Mouse (Mus musculus): ENCODE data around the gene Peak1.

Gene Peak1

DNA sequence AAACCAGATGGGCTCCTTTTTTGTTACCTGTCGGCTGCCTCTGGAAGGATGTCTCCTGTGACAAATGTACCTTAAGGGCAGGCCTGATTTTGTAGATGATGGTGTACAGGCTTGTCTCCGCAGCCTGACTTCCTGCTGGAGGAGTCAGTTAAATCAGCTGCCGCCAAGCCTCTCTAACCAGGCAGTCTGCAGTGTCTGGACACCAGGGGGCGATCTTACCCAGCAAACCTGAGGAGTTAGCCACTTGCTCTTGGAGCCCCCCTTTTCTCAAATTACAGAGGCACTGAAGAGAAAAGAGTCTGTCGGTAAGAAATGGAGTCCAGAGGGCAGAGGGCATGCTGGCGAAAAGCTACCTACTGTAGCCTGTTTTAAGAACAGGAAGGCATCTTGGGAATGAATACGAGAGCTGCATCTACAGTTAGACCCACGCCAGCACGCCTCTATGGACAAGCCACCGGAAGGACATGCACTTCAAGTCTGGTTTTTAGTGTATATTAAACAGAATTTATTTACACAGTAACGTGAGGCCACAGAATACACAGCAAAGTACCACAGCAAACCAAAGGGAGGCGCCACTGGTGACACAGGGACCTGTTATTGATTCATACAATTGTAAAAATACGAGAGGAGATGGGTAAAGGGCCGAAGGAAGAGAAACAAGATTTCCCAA, 217.1 kb downstream of the Peak1 start:
- in situ Hi-C loops (cut with MboI, MseI) = no loop called here

DNA sequence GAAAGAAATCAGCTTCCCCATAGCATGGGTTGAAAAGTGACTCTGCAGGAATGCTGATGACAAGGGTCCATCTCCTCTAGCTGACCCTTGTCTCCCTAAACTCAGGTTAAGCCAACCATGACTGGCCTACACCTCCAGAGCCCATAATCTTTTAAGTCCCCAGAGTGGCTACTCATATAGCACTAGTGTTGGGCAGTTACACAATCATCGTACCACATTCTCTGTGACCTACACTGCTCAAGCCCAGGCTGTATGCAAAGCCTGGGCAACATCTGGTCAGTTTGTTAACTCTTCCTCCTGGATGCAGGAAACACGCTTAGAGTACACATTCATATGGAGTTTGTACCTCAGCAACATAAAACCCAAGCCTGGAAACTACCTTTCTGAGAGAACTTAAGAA, 217.7 kb downstream of the Peak1 start:
- in situ Hi-C loops (cut with MboI, MseI) = no loop called here

DNA sequence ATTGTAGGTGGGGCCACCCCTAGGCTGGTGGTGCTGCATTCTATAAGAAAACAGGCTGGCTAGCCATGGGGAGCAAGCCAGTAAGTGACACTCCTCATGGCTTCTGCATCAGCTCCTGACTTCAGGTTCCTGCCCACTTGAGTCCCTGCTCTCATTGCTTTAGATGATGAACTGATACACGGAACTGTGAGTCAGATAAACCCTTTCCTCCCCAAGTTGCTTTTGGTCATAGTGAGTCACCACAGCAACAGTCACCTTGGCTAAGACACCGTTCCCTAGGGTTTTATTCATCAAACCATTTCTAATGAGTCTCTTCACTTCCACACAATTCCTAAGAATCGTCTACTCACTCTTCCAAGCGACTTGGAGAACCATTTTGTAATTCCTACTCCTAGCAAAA, 220.9 kb downstream of the Peak1 start:
- in situ Hi-C loops (cut with MboI, MseI) = no loop called here

DNA sequence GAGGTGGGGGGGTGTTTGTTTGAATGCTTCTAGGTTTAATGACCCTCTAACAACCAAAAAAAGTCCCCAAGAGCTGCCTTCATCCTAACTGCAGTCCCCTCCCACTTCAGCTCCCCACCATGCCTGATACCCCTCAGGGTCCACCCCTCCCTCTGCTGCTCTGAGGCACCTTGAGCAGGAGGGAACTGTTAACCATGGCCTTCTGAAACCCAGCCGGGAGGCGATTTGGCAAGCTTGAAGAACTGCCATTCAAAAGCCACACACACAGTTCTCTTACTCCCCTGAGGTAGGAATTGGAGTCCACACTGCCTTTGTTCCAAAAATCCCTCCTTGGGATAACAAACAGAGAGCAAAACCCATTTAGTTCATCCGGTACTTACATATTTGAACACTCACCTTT, 222.7 kb downstream of the Peak1 start:
- in situ Hi-C loops (cut with MboI, MseI) = no loop called here

DNA sequence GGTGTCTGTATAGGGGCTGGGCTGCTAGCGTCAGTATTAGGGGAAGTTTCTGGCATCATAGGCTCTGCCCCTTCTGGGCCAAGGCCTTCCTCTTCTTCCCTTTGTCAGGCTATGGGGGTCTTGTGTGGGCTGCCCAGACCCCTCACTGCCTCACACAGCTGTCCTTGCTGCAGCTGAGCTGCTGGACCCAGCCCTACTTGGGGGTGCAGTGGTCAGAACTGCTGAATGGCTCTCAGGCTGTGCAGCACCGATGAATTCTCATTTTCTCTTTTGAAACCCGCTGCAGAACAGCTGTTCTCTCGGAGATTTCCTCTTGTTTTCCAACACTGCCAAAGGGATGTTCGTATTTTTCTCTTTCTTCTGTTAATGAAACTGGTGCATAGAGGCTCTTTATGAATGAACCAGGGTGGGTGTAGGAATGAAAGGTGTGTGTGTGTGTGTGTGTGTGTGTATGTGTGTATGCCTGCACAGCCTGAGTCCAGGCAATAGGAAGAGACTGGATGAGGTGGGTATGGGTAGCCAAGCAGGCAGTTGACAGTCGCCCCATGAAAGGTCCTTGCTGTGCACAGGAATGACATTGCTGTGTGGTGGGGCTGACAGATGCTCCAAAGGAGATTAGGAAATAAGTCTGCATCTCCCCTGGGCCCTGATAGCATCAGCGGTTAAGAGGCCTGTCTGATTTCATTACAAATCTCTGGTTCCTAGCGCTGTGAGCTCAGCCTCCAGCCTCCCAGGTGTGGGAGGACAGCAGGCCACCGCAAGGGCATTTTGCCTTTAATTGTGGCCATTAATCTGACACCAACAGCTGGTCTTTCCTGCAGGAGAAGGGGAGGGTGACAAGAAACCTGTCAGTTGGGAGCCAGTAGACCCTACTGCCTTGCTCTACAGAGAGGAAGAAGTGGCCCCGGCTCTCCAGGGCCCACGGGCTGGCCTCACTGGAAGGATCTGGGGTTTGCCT, 226.1 kb downstream of the Peak1 start:
- in situ Hi-C loops (cut with MboI, MseI) = no loop called here

DNA sequence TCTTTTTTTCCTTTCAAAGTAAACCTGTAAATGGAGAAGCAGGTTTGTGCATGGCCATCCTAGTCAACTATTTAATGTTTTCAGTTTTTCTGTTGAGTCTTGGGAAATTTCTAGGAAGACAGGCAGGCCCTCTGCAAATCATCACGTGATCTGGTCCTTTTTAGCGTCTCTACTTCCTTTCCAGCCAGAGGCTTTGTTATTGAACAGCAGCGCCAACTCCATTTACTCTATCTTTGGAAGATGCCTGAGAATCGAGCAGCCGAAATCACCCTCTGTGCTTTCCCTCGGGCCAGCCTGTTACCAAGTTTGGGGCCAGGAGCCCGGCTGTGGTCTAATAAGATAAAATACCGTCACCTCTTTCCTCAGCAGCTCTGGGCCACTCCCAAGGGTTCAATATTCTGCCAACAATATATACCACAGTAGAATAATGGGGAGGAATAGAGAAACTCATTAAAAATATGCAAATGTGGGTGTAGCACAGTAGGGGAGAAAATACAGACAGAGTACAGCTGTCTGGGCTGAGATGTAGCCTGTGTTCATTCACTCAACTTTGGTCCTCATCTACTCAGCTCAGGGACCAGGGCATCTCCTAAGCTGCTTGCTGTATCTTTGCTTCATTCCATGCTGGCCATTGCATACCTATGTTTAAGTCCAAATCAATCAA, 237.6 kb downstream of the Peak1 start:
- in situ Hi-C loops (cut with MboI, MseI) = no loop called here

DNA sequence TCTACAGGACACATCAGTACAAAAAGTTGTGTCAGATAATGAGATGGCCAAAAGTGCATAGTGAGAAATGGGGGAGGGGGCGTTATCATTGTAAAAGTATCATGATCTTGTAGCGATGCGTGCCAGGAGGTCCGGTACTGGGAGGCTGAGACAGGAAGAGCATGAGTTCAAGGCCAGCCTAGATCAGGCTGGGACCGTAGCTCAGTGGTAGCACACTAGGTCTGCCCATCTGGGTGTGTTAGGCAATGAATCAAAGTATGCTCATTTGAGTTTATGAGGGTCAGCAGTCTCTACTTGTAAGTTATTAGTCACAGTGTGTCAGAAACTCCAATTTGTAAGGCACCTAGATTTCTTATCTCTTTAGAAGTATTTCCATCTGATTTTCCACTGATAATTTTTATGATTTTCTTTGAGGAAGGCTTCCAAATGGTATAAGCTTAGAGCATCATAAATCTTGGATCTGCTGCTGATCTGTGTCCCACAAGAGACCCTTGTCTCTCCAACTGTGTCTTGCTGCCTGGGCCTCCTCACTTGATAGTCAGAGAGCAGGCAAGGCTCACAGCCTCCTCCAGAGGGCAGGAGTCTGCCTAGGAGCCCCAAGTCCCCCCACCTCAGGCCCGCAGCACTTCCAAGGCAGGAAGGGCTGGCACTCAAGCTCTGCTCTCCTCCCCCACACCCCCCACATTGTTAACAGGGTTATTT, 238.3 kb downstream of the Peak1 start:
- in situ Hi-C loops (cut with MboI, MseI) = no loop called here

DNA sequence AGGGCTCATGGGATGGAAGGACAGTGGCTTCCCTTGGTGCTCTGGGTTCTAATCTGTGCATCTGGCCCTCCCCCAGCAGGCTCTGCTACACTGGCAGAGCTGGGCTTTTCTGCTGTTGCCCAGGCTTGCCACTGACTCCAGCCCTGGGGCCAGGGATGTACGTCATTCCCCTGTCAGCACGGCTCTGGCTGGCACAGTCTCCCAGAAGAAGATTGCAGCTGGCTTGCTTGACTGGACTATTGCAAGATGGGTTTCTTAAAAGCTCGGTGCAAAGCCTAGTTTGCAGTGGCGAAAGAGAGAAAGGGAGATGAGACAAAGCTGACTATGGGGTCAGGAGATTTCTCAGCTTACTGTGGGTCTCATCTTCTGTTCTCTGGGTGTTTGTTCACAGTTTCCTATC, 240.5 kb downstream of the Peak1 start:
- in situ Hi-C loops (cut with MboI, MseI) = no loop called here

DNA sequence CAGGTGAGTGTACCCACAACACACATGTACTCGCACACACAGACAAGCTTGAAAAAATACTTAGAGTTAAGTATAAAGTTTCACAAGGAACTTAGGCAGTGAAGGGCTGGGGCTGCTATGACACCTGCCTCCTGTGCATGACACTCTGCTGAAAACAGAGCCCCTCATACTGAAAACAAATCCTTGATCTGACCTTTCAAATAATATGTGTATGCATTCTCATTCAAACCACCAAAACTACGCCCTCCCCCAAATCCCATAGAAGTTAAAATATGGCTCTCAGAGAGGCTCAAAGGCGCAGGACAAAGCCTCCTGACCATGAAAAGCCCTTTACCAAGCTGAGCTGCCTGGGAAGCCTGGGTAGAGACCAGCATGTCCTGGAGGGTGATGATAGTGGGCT, 242.6 kb downstream of the Peak1 start:
- in situ Hi-C loops (cut with MboI, MseI) = no loop called here

DNA sequence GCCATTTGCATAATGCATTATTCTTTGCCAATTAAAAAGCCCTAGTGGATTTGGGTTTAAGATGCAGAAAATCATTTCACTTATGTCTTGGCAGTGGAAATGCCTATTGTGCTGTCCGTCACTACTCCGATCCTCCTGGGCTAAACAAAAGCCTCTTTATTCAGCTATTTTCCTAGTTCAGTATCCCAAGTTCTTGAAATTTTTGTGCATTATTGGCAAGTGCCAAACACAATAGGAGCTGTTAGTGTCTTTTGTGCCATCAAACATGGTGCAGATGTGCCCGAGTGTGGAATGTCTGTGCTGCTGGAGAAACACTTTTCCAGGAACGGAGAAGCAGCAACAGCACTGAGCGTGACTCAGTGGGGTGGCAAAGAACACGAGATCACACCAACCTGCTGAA, 250.2 kb downstream of the Peak1 start:
- in situ Hi-C loops (cut with MboI, MseI) = no loop called here

DNA sequence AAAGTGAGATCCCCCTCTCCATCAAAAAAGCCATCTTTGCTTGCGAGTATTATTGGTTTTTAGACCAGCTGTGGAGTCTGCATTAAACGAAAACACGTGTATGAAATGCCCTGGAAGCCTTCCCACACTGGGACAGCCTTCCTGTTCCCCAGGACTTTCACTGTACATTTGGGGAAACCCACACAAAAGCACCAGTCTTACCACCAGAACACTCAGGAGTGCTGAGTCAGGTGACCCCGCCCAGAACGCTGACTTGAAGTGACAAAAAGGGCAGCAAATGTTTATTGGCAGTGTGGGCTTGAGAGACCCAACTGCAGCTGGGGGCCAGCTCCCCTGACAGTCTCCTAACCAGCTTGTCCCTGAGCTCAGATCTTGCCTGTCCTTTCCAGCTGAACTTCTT, 251.7 kb downstream of the Peak1 start:
- in situ Hi-C loops (cut with MboI, MseI) = no loop called here

DNA sequence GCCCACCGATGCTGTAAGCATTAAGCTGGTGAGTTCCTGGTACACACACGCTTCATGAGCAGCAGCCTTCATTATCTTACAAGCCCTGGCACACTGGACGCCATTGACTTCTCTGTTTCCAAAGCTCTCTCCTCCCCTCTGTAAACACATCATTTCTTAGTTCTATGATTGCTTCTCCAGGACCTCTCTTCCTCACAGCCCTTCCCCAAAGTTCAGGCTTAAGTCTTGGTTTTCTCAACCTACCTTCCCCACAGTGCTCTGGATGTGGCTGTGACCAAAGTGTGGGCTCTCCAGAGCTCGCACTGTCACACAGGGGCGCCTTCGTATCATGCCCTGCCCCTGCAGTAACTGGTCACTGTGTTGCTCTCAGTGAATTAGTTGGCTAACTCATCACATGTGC, 252.5 kb downstream of the Peak1 start, which contains the start of gene Tspan3:
TSS of gene Tspan3 (minus strand) at position 101 of the 400 bp plus-strand sequence.
- in situ Hi-C loops (cut with MboI, MseI) = no loop called here

DNA sequence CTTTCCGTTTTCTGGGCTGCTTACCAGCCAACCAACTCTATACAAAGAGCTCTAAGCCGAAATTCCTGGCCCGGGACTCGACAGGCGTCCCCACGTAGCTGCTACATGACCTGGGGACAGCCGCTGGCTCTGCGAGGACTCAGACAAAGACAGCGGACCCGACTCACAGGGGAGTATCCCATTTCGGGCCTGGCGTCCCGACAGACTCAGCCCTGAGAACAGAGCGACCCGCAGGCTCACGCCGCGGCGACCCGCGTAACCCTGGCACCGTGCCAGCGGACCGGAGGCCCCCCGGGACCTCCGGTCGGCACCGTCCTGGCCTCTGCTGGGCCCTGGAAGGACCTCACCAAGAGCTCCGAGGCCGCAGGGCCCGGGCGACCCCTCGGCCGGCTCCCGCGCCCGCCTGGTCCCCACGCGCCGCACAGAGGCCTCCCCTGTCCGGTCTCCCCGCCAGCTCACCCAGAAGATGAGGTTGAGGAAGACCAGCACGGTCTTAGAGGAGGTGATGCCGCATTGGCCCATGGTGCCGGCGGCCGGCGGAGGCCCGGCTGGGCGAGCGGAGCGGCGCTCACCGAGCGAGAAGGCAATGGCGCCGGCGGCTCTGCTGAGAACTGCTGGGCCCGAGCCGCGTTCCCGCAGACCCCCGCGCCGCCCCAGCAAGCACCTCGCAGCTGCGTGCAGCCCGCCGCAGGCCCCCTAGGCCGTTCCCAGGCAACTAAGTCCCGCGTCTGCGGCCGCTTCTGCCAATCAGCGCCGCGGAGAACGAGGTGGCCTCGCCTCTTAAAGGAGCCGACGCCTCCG, 257.3 kb downstream of the Peak1 start:
- in situ Hi-C loops (cut with MboI, MseI) = no loop called here

DNA sequence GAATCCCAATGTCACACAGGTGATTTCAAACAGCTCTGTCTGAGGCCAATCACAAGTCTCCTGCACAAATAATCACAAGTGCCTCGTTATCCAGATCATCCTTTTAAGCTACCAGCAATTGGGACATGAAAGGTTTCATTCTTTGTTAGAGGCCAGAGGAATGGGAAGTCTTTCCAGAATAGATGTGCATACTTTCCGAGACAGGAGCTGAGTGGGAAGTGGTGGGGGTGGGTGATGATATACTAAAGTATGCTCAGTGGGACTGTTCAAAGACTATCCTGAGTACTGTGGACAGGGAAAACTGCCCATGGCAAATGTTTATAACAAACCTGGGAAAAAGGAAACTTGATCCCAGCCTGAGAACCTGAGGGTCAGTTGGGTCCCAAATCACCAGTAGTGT, 258.4 kb downstream of the Peak1 start:
- in situ Hi-C loops (cut with MboI, MseI) = no loop called here

DNA sequence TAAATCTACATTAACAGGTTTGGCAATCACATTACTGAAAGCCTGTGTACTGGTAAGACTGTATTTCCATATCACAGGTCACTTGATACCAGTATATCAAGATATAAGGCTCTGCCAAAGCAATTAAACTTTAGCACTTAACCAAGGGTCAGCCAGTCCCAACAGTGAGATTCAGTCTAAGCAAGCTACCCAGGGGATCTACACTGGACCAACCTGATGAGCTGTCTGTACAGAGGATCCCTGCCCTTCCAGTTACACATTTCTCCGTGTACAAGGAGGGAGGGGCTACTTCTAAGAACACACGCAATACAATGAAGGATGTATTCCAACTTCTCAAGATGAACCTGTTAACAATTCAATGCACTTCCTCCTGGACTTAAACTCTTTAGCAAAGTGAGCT, 259.8 kb downstream of the Peak1 start:
- in situ Hi-C loops (cut with MboI, MseI) = no loop called here

DNA sequence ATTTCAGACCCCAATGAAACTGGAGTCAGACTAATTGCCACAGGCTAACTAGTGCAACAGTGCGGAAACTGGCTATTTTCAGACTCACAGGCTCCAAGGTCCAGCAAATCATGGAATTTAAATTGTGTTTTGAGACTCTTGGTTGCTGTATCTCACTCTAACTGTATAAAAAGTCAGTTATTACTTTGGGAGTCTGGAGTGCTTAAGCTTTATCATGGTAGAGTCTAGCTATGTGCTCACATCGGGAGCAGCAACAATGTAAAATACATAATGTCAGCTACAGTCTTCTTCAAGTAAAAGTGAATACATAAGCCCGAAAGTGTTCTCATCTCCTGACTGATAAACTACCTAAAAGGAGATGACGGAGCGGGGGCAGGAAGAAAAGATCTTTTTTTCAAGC, 263.3 kb downstream of the Peak1 start:
- in situ Hi-C loops (cut with MboI, MseI) = no loop called here

DNA sequence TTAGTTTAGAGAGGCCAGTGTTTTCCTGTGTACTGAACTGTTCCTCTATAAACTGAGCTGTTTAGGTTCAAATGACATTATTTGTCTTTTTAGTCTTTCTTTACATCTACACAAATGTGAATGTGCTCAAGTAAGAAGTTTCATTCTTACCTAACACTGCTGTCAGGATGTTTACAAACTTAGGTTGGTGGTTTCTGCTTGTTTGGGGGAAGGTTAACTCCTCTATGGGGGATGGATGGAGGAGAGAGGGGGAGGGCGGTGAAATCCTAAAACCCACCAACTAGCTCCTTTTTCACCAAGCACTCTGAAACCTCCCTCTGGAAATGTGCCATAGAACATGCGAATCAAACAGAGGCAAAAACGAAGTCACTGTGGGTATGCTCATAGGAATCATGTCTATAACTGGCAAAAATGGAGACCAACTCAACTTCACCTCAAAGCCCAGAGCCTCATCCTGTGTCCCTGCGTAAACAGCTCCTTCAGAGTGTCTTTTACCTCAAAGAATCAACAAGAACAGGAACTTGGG, 265.3 kb downstream of the Peak1 start:
- in situ Hi-C loops (cut with MboI, MseI) = no loop called here

DNA sequence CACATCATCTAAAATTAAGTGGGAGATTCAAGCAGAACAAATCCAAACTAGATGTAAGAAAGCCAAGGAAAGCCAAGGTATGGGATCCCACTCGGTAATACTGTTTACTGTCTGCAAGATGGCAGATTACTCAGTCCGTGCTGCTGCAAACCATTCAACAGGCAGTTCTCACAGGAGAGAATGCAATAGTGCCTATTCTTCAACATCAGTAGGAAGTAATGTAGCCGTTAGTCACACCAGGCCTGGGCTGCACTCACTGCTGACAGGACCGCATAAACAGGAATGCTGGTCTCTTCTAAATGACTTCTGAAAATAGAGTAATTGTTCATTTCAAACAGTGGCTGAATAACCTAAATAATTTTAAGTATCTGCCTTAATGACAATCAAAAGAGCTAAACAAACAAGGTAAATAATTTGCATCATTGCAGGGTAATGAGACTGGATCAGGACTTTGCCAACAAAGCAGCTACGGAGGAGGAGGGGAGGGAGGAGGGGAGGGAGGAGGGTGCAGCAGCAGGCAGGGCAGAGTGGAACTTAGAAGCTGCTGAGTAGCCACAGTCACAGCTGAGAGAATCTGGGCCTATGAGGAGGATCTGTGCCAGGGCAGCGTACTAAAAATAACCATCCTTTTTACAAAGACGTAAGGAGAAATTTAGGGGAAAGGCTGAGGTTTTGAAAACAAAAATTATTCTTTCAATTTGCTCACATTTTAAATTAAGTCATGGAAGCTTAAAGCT, 266.0 kb downstream of the Peak1 start:
- in situ Hi-C loops (cut with MboI, MseI) = no loop called here
